Mouse (Mus musculus) ZHBTc4 (cell line): ENCODE results near the gene Hnf1a.

Experiments
- DNase-seq: peaks from one replicate; pipeline ENCODE4 v3.0.0-alpha.2; 2011; ENCODE audit warnings: low read depth, low spot score

Hnf1a gene

GRCm38 (mm10) chr5:114979250-114980121 is 8.6 kb upstream of the Hnf1a start:
- peak; percentile 89 for DNase-seq

GRCm38 (mm10) chr5:114978888-114979249 is 8.0 kb upstream of the Hnf1a start:
- DNase-seq: peak; percentile 90

- no peak for DNase-seq
Observed at GRCm38 (mm10) chr5:114978473-114978872, 7.6 kb upstream of the Hnf1a start.

- no peak for DNase-seq
Observed at GRCm38 (mm10) chr5:114976935-114977334, 6.0 kb upstream of the Hnf1a start.

GRCm38 (mm10) chr5:114973131-114973530 is 2.2 kb upstream of the Hnf1a start:
- peak; percentile 51 for DNase-seq

- DNase-seq: peak; percentile 88
Observed at GRCm38 (mm10) chr5:114972201-114972600, 1.3 kb upstream of the Hnf1a start.

- DNase-seq: no peak
Observed at GRCm38 (mm10) chr5:114969609-114970215, 1.2 kb downstream of the Hnf1a start.

GRCm38 (mm10) chr5:114969064-114969463 is 1.8 kb downstream of the Hnf1a start:
- no peak for DNase-seq

GRCm38 (mm10) chr5:114968651-114969050 is 2.2 kb downstream of the Hnf1a start:
- no peak for DNase-seq

- no peak for DNase-seq
Observed at GRCm38 (mm10) chr5:114967523-114968268, 3.2 kb downstream of the Hnf1a start.

GRCm38 (mm10) chr5:114964967-114965898 is 5.7 kb downstream of the Hnf1a start:
- DNase-seq: no peak

GRCm38 (mm10) chr5:114964315-114964966 is 6.5 kb downstream of the Hnf1a start:
- DNase-seq: no peak

GRCm38 (mm10) chr5:114961590-114962360 is 9.1 kb downstream of the Hnf1a start:
- no peak for DNase-seq

GRCm38 (mm10) chr5:114958069-114958468 is 12.8 kb downstream of the Hnf1a start:
- DNase-seq: no peak

- no peak for DNase-seq
Observed at GRCm38 (mm10) chr5:114953326-114953725, 17.6 kb downstream of the Hnf1a start.

- DNase-seq: no peak
Observed at GRCm38 (mm10) chr5:114951279-114951880, 19.5 kb downstream of the Hnf1a start.

GRCm38 (mm10) chr5:114950669-114951068 is 20.2 kb downstream of the Hnf1a start:
- no peak for DNase-seq

GRCm38 (mm10) chr5:114949812-114950211 is 21.1 kb downstream of the Hnf1a start:
- no peak for DNase-seq

GRCm38 (mm10) chr5:114949316-114949715 is 21.6 kb downstream of the Hnf1a start:
- no peak for DNase-seq

- DNase-seq: no peak
Observed at GRCm38 (mm10) chr5:114948891-114949290, 22.0 kb downstream of the Hnf1a start.
